Mouse (Mus musculus) hindbrain, postnatal 0 days (tissue): ENCODE measurements around the gene Smim9. TPM values are rescaled to one million over a fixed set of nuclear protein-coding genes. Genes with fewer than 3 reads are reported as not detected.
"Not testable (repeated sequence)": the region's sequence is repeated elsewhere in the genome, so short reads cannot be mapped to it uniquely, and the experiment has no call there.

ENCODE experiments used
- ATAC-seq: fragments of 200-750 bp; cut with Nextera tagmentation; 2 replicates; pipeline ENCODE4 v1.8.0; 2017; ENCODE audit warnings: mild to moderate bottlenecking, moderate TSS enrichment, moderate library complexity
- DNase-seq: peaks from one replicate; pipeline ENCODE4 v3.0.0-alpha.2; 2015; ENCODE audit warnings: low spot score
- H3K27ac ChIP-seq: fragments of 300-500 bp; sonication (generic); 2 replicates; pipeline ENCODE4 v1.5.1; 2014; ENCODE audit warnings: mild to moderate bottlenecking
- H3K27me3 ChIP-seq: fragments of 300-500 bp; sonication (generic); 2 replicates; pipeline ENCODE4 v1.6.1; 2014; ENCODE audit warnings: low read length, mixed read lengths; ENCODE audit not compliant: insufficient read depth
- H3K36me3 ChIP-seq: fragments of 300-500 bp; sonication (generic); 2 replicates; pipeline ENCODE4 v1.6.1; 2014; ENCODE audit warnings: low read length, mixed read lengths; ENCODE audit not compliant: insufficient read depth
- H3K4me1 ChIP-seq: fragments of 300-500 bp; sonication (generic); 2 replicates; pipeline ENCODE4 v1.6.1; 2014; ENCODE audit warnings: antibody characterized with exemption, low read length, mixed read lengths; ENCODE audit not compliant: insufficient read depth
- H3K4me2 ChIP-seq: fragments of 300-500 bp; sonication (generic); 2 replicates; pipeline ENCODE4 v1.6.1; 2014; ENCODE audit warnings: low read depth, mild to moderate bottlenecking, low read length, moderate library complexity, mixed read lengths
- H3K4me3 ChIP-seq: fragments of 300-500 bp; sonication (generic); 2 replicates; pipeline ENCODE4 v1.5.1; 2014; ENCODE audit warnings: low read length
- H3K9ac ChIP-seq: fragments of 300-500 bp; sonication (generic); replicated peaks from 2 replicates; pipeline ENCODE4 v1.6.1; 2014; ENCODE audit warnings: mild to moderate bottlenecking, low read length, moderate library complexity, mixed read lengths
- H3K9me3 ChIP-seq: fragments of 300-500 bp; sonication (generic); 2 replicates; pipeline ENCODE4 v1.6.1; 2016; ENCODE audit warnings: low read length, mixed read lengths
- CTCF ChIP-seq: IDR thresholded peaks from 2 replicates; pipeline ENCODE4 v1.5.1; 2016; ENCODE audit warnings: antibody characterized with exemption, control low read depth, low read depth
- WGBS: fragments of 180-500 bp; shearing (Covaris S2); extraction: QIAGEN DNeasy Blood & Tissue Kit; methylation state at CpG from one replicate; pipeline ENCODE4 v1.1.7; 2014; 5-methylcytosine and 5-hydroxymethylcytosine counted together
- polyA plus RNA-seq: library from polyadenylated mRNA; unstranded; fragments of >200 nt; fragmentation: Nextera tagmentation; extraction: Ambion mirVana; gene quantifications from 2 replicates; pipeline ENCODE4 v1.2.1, GENCODE M21; 2015
- total RNA-seq: library from RNA; depleted of rRNA; stranded (reverse); fragments of >200 nt; gene quantifications from 2 replicates; pipeline ENCODE4 v1.2.3, GENCODE M21; 2014; rRNA removed

Smim9 gene
- total RNA-seq: not detected in 2 replicates
- polyA plus RNA-seq: not detected in 2 replicates

DNA sequence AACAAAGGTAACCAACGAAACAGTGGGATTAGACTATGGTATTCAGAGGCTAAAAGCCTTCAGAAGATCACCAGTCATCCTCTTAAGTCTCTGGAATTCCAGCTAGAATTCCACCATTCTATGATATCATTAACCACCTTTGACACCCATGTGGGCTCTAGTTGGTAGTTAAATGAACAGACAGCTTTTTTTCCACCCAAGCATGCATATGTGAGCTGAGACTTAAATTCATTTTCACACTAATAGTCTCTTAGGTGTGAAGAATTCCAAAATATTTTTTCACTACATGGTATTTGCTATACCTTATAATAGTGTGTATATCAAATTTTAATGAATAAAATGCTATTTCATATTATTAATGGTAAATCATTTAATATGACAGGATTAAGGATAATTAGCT is at the start of gene Smim9:
Gene Smim9 (minus strand): TSS at position 101 of the 400 bp plus-strand sequence.
- Histone ChIP-seq H3K27me3 (no peaks in the 10 kb centered on the region), H3K4me1 (no peaks in the 10 kb centered on the region), H3K4me2 (no peak within 1 kb of the TSS), H3K36me3 (no peaks in the 10 kb centered on the region), H3K27ac (no peak within 1 kb of the TSS), H3K9ac (no peak within 1 kb of the TSS), H3K9me3 (no peaks in the 10 kb centered on the region), H3K4me3 (no peak within 1 kb of the TSS)
- DNase-seq (no peak), ATAC-seq (no peak)
- TF ChIP-seq CTCF: no peak
- 71% methylated on average over 1 of the region's 1 CpGs for WGBS

DNA sequence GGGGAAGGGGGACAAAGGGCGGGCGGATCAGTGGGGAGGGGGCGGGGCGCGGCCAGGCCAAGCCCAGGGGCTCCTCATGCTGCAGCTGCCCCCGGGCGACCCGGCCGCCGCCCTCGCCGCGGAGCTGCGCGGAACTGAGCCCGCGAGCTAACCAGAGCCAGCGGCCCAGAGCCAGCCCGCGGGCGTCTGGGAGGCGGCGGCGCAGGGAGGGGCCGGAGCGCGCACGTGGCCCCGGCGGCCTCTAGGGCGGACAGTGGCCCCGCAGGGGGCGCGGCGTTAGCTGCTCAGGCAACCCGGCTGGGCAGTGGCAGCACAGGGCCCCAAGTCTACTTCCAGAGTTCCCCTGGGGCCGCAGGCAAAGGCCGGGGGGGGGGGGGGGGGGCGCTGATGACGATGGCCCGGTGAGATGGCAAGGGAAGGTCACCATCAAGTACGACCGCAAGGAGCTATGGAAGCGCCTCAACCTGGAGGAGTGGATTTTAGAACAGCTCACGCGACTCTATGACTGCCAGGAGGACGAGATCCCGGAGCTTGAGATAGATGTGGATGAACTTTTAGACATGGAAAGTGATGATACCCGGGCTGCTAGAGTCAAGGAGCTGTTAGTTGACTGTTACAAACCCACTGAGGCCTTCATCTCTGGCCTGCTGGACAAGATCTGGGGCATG is 7.9 kb downstream of the Smim9 start:
- Histone ChIP-seq H3K4me1 (no peaks in the 10 kb centered on the region), H3K9ac (0 out of 2 replicates have a peak overlapping the region, but pooled peaks have one; percentile 28), H3K36me3 (no peaks in the 10 kb centered on the region), H3K27ac (no peak overlapping the region), H3K9me3 (no peaks in the 10 kb centered on the region), H3K27me3 (no peaks in the 10 kb centered on the region), H3K4me3 (peak overlapping the region; percentile 38), H3K4me2 (peak overlapping the region; percentile 57)
- ATAC-seq (peak; percentile 80), DNase-seq (peak; percentile 26)
- no peak for TF ChIP-seq CTCF
- 38% methylated on average over 44 of the region's 49 CpGs for WGBS

- H3K27me3 ChIP-seq: no peaks in the 10 kb centered on the region
- TF ChIP-seq CTCF: no peak
- ATAC-seq: no peak
- H3K9me3 ChIP-seq: no peaks in the 10 kb centered on the region
- H3K4me3 ChIP-seq: no peak overlapping the region
- no peak for DNase-seq
- no peak overlapping the region for H3K4me2 ChIP-seq
- 58% methylated on average over 1 of the region's 1 CpGs for WGBS
- no peak overlapping the region for H3K9ac ChIP-seq
- H3K4me1 ChIP-seq: no peaks in the 10 kb centered on the region
- no peaks in the 10 kb centered on the region for H3K36me3 ChIP-seq
- H3K27ac ChIP-seq: no peak overlapping the region
These were observed 11.3 kb downstream of the Smim9 start for GRCm38 (mm10) chrX:75152249-75152648.

- Histone ChIP-seq H3K9me3 (no peaks in the 10 kb centered on the region), H3K4me1 (no peaks in the 10 kb centered on the region), H3K4me2 (no peak overlapping the region), H3K27me3 (no peaks in the 10 kb centered on the region), H3K9ac (no peak overlapping the region), H3K4me3 (no peak overlapping the region), H3K27ac (no peak overlapping the region), H3K36me3 (no peaks in the 10 kb centered on the region)
- no peak for TF ChIP-seq CTCF
- 75% methylated on average over 2 of the region's 2 CpGs for WGBS
- ATAC-seq: no peak
- no peak for DNase-seq
These were observed 13.3 kb downstream of the Smim9 start for GRCm38 (mm10) chrX:75150304-75150703.

- no peak for ATAC-seq
- DNase-seq: no peak
These were observed 15.2 kb downstream of the Smim9 start for GRCm38 (mm10) chrX:75148414-75148813.

DNA sequence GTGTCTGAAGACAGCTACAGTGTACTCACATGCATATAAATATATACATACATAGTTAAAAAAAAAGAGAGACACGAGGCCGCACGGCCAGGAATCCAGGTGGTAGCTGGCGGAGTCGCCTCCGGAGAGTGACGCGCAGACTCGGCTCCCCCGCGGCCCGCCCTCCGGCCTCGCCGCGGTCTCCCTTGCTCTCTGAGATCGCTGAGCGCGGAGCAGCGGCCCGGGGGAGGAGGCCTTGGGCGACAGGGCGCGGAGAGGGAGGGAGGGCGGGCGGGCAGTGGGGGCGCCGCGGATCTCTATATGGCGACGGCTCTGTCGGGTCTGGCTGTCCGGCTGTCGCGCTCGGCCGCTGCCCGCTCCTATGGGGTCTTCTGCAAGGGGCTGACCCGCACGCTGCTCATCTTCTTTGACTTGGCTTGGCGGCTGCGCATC is 20.4 kb downstream of the Smim9 start:
- not testable (repeated sequence) for DNase-seq, H3K9me3 ChIP-seq, H3K27ac ChIP-seq, H3K36me3 ChIP-seq, H3K4me1 ChIP-seq, H3K9ac ChIP-seq, H3K27me3 ChIP-seq
- Histone ChIP-seq H3K4me2 (peak overlapping the region; percentile 54), H3K4me3 (peak overlapping the region; percentile 32)
- ATAC-seq: peak; percentile 55
- WGBS: 40% methylated on average over 27 of the region's 42 CpGs

More at GRCm38 (mm10) chrX:75148414-75148813, 15.2 kb downstream of the Smim9 start:
- Histone ChIP-seq H3K4me1 (no peaks in the 10 kb centered on the region), H3K9me3 (no peaks in the 10 kb centered on the region), H3K4me3 (no peak overlapping the region), H3K27ac (no peak overlapping the region), H3K27me3 (no peaks in the 10 kb centered on the region), H3K36me3 (no peaks in the 10 kb centered on the region), H3K9ac (no peak overlapping the region), H3K4me2 (no peak overlapping the region)
- 83% methylated on average over 4 of the region's 4 CpGs for WGBS
- TF ChIP-seq CTCF: no peak

GRCm38 (mm10) chrX:75138182-75138581 is 25.4 kb downstream of the Smim9 start:
- no peak for TF ChIP-seq CTCF
- H3K4me1 ChIP-seq: no peaks in the 10 kb centered on the region
- ATAC-seq (no peak), DNase-seq (no peak)
- no peak overlapping the region for H3K9ac ChIP-seq
- no peak overlapping the region for H3K4me3 ChIP-seq
- no peaks in the 10 kb centered on the region for H3K27me3 ChIP-seq
- WGBS: 94% methylated on average over 2 of the region's 2 CpGs
- no peaks in the 10 kb centered on the region for H3K9me3 ChIP-seq
- H3K36me3 ChIP-seq: no peaks in the 10 kb centered on the region
- H3K27ac ChIP-seq: no peak overlapping the region
- no peak overlapping the region for H3K4me2 ChIP-seq
